In genomic region chr10:62578338-62579100, GRCm38 (mm10) we compare ENCODE assay signal across 8 mouse cellular contexts. TPM values are rescaled to one million over a fixed set of nuclear protein-coding genes. Genes with fewer than 3 reads are reported as not detected.
DNase-seq lines count a peak whose midpoint lies in the region; ATAC-seq lines count a peak whose summit lies in the region.

Gene Kif1bp (minus strand): TSS chr10:62578457.

- H3K4me3 ChIP-seq in hindbrain, embryonic 11.5 days (ENCODE audit: low read depth, low read length) = peak within 1 kb of the TSS; percentile 97

- H3K27me3 ChIP-seq in hindbrain, embryonic 11.5 days (ENCODE audit: control insufficient read depth, insufficient read depth, low read length) = no peaks in the 10 kb centered on the region

- DNase-seq in Muller cell, postnatal 12 days (ENCODE audit: inconsistent ontology term) = peak; percentile 92
- peak; percentile 98 for DNase-seq in cerebellum, adult 9-11 months
- peak; percentile 99 for DNase-seq in frontal cortex, adult 2 months (ENCODE audit: extremely low spot score in 1 of 2, low spot score in 1 of 2)
- DNase-seq in hindbrain, embryonic 11.5 days (ENCODE audit: low spot score) = peak; percentile 98
- DNase-seq in layer of hippocampus, postnatal 10 days (ENCODE audit: low spot score in 2 of 2) = peak; percentile 96 to 97
- DNase-seq in lung, postnatal 10 days = peak; percentile 99
- peak; percentile 94 for DNase-seq in ovary, postnatal 36 days (ENCODE audit: low spot score)
- DNase-seq in thymus, postnatal 25 days = peak; percentile 92

- peaks cover 6% of the 10 kb centered on the region for H3K4me1 ChIP-seq in hindbrain, embryonic 11.5 days (replicated peaks; ENCODE audit: control insufficient read depth, insufficient read depth, low read length)

- H3K27ac ChIP-seq in hindbrain, embryonic 11.5 days (ENCODE audit: low read depth, low read length) = peak within 1 kb of the TSS; percentile 73

- WGBS in hindbrain, embryonic 11.5 days = 7% methylated on average over 33 of the region's 33 CpGs

- H3K9ac ChIP-seq in hindbrain, embryonic 11.5 days (ENCODE audit: low read depth, low read length) = peak within 1 kb of the TSS; percentile 85

- no peaks in the 10 kb centered on the region for H3K9me3 ChIP-seq in hindbrain, embryonic 11.5 days (ENCODE audit: control insufficient read depth, low read length)

- ATAC-seq in hindbrain, embryonic 11.5 days (ENCODE audit: low FRiP score) = peak; percentile 97

- H3K4me2 ChIP-seq in hindbrain, embryonic 11.5 days (replicated peaks; ENCODE audit: low read depth, low read length) = peak within 1 kb of the TSS; percentile 77

- H3K36me3 ChIP-seq in hindbrain, embryonic 11.5 days (ENCODE audit: control insufficient read depth, insufficient read depth, low read length) = peaks cover 17% of the 10 kb centered on the region; the same call in 1 of the 2 replicates

RNA-seq across cellular contexts. Expression of gene Kif1bp, which starts in this region (rescaled TPM):
- 127 and 132 TPM in 2 replicates for polyA plus RNA-seq in frontal cortex, adult 2 months (2012; rRNA removed)
- 55.9 and 60.2 TPM in 2 replicates for polyA plus RNA-seq in hindbrain, embryonic 11.5 days (2014; fragmentation: Nextera tagmentation; extraction: Ambion mirVana)
- 100 to 1,000 TPM; 140 to 141 TPM for total RNA-seq in layer of hippocampus, postnatal 10 days (2021)

Comparison
In these comparisons a context has a peak if more than half of its experiments do, and no peak if none do; other contexts are left out.
1. Peak in every context shown above with its lines: DNase-seq, ATAC-seq, H3K4me3 ChIP-seq and H3K27ac ChIP-seq.